Mouse (Mus musculus) heart, postnatal 36 days (tissue): ENCODE results near the gene Praf2. TPM values are rescaled to one million over a fixed set of nuclear protein-coding genes. Genes with fewer than 3 reads are reported as not detected.
A peak's percentile ranks its signal among the peaks of the same experiment; 100 is the strongest.

Experiments used
- DNase-seq, 2 experiments: peaks; one replicate each; pipeline ENCODE4 v3.0.0; 2021 to 2022
- intact Hi-C: fragments of 180-260 bp; cut with DNase I; formaldehyde crosslinking; loops from one replicate; pipeline ENCODE4 v1.15.1; 2025
- total RNA-seq, 2 experiments: library from RNA; stranded (reverse); gene quantifications; 2 replicates each; pipeline ENCODE4 v1.2.3; 2021

Gene Praf2
- total RNA-seq, 2 experiments from 2014 or later: 5.4 to 5.7 TPM

DNA sequence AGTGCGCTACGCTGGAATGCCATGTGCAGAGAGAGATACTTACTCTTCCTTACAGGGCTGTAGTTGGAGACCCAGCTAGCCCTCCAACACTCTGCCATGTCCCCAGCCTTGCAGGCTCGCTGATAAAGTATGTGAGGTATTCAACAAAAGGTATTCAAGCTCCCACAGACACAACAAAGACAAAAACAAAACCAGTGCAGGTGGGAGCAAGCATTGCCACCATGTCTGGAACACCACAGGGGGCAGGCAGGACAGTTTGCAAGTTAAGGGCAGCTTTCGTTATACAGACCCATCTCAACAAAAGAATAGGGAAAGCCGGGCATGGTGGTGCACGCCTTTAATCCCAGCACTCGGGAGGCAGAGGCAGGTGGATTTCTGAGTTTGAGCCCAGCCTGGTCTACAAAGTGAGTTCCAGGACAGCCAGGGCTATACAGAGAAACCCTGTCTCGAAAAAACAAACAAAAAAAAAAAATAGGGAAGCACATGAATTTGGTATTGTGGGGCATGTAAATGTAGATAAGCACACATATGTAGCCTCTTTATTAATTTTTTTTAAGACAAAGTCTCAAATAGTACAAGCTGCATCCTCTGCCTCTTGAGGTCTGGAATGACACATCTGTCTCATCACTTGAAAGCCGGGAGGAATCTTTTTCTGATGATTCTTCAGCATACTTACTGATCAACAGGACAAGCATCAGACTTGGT lies 47.4 kb downstream of the Praf2 start:
- intact Hi-C loops: loop anchor here (2.0 kb wide), 2 partner anchors 13 to 21 kb away; partner anchors contain the start of gene Tfe3

DNA sequence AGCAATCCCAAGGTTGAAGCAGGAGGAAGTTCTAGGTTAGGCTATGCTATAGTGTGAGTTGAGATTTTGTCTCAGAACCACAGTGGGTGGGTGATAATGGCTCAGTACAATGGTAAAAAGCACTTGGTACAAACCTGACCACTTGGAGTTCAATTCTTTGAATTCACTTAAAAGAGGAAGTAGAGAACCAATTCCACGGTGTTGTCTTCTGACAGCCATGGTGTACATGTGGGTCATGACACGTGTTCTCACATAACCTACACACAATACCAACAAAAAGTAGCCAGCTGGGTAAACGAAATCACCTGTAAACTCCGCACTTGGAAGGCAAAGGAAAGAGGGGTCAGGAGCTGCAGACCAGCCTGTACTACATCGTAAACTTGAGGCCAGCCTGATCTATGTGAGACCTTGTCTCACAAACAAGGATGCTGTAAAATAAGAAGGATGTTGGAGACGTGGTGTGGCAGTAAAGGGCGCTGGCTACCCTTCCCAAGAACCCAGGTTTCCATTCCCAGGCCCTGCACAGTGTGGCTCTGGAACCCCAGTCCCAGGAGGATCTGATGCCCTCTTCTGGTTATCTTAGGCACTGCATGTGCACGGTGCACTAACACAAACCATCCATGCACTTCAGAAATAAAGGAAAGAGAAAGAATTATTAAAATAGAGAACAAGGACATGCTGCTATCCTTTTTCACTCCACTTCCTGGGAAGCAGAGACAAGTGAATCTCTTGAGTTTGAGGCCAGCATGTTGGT lies 48.3 kb downstream of the Praf2 start:
- DNase-seq: peak; percentile 44 to 69
- intact Hi-C loops: loop anchor here (2.0 kb wide), 2 partner anchors 14 to 22 kb away; partner anchors contain the start of gene Tfe3

More for the DNA sequence above, 47.4 kb downstream of the Praf2 start:
- no peak for DNase-seq

DNA sequence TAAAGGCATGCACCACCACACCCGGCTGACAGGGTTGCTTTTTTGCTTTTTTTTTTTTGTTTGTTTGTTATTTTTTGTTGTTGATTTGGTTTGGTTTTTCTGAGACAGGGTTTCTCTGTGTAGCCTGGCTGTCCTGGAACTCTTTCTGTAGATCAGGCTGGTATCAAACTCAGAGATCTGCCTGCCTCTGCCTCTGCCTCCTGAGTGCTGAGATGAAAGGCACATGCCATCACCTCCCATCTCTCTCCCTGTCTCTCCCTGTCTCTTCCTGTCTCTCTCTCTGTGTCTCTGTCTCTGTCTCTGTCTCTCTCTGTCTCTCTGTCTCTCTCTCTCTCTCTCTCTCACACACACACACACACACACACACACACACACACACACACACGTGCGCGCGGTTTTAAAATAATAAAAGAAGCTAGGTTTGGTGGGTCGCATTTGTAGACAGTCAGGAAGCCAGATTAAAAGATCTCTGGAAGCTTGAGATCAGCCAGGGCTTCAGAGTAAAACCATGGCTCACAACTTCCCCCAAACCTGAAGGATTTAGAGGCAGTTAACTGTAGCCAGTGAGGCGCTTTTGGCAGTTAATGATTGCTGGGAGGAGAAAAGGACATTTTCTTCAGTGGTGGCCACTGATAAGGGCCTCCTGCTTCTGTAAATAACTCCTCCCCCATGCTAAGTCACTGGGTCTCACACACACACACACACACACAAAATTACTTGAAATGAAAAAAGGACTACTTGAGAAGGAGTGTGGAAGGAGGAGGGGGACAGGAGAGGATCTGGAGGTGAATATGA lies 50.4 kb downstream of the Praf2 start:
- DNase-seq: no peak
- intact Hi-C loops: no loop called here

DNA sequence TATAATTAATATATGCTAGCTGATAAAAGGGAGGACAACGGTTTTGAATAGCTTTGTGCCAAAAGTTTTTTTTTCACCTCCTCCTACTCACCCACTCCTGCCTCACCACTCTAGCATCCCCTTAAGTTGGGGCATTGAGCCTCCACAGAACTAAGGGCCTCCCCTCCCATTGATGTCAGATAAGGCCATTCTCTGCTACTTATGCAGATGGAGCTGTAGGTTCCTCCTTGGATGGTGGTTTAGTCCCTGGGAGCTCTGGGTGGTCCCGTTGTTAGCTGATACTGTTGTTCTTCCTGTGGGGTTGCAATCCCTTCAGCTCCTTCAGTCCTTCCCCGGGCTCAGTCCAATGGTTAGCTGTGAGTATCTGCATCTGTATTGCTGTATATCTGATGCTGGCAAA lies 51.1 kb downstream of the Praf2 start:
- DNase-seq: no peak
- intact Hi-C loops: no loop called here

Other genes with a start within 250 kb of the Praf2 start
- not detected for gene Foxp3, start 154.8 kb upstream of the Praf2 start, total RNA-seq
- 1 to 10 TPM; 2.0 to 3.0 TPM for gene Ppp1r3f, start 154.2 kb upstream of the Praf2 start, total RNA-seq
- 10 to 100 TPM; 10.8 to 10.9 TPM for gene Ccdc22, start 122.9 kb upstream of the Praf2 start, total RNA-seq
- not detected for gene Cacna1f, start 121.4 kb upstream of the Praf2 start, total RNA-seq
- 1 to 10 TPM; 1.0 to 2.6 TPM for gene Syp, start 90.0 kb upstream of the Praf2 start, total RNA-seq
- 10 to 100 TPM; 17.0 to 26.0 TPM for gene Prickle3, start 71.2 kb upstream of the Praf2 start, total RNA-seq
- 10 to 100 TPM; 48.4 to 62.1 TPM for gene Plp2, start 57.0 kb upstream of the Praf2 start, total RNA-seq
- 10 to 100 TPM; 25.2 to 33.2 TPM for gene Magix, start 47.2 kb upstream of the Praf2 start, total RNA-seq
- gene Gpkow, start 31.3 kb upstream of the Praf2 start, total RNA-seq: 10 to 100 TPM; 19.1 to 21.4 TPM
- 10 to 100 TPM; 46.3 to 55.4 TPM for gene Wdr45, start 14.1 kb upstream of the Praf2 start, total RNA-seq
- under 1 TPM in 1 of 2 experiments, not detected in 1; 0.68 TPM for gene Gm45208, start 6.2 kb upstream of the Praf2 start, total RNA-seq
- gene Ccdc120, start 22.5 kb downstream of the Praf2 start, total RNA-seq: 1 to 10 TPM in 1 of 2 experiments, under 1 TPM in 1; 0.42 to 1.8 TPM
- gene Tfe3, start 34.1 kb downstream of the Praf2 start, total RNA-seq: 10 to 100 TPM; 14.3 to 17.3 TPM
- gene Gripap1, start 61.3 kb downstream of the Praf2 start, total RNA-seq: 10 to 100 TPM; 25.1 to 25.4 TPM
- under 1 TPM; 0.19 to 0.28 TPM for gene Kcnd1, start 93.8 kb downstream of the Praf2 start, total RNA-seq
- gene Otud5, start 112.9 kb downstream of the Praf2 start, total RNA-seq: 10 to 100 TPM; 26.1 to 27.8 TPM
- 1 to 10 TPM; 2.4 to 3.3 TPM for gene Pim2, start 149.8 kb downstream of the Praf2 start, total RNA-seq
- 10 to 100 TPM; 13.2 to 16.7 TPM for gene Slc35a2, start 155.6 kb downstream of the Praf2 start, total RNA-seq
- 10 to 100 TPM; 22.2 to 22.4 TPM for gene Pqbp1, start 170.8 kb downstream of the Praf2 start, total RNA-seq
- gene Timm17b, start 170.9 kb downstream of the Praf2 start, total RNA-seq: 10 to 100 TPM; 44.5 to 49.0 TPM
- not detected for gene Gm10491, start 179.4 kb downstream of the Praf2 start, total RNA-seq
- not detected for gene Gm10490, start 181.1 kb downstream of the Praf2 start, total RNA-seq
- gene Pcsk1n, start 191.4 kb downstream of the Praf2 start, total RNA-seq: under 1 TPM in 1 of 2 experiments, not detected in 1; 0.25 TPM
- gene Eras, start 200.2 kb downstream of the Praf2 start, total RNA-seq: not detected
- gene Hdac6, start 219.4 kb downstream of the Praf2 start, total RNA-seq: 10 to 100 TPM; 11.1 to 11.8 TPM
- gene Gata1, start 249.6 kb downstream of the Praf2 start, total RNA-seq: under 1 TPM in 1 of 2 experiments, not detected in 1; 0.14 TPM